Mouse (Mus musculus) stomach, embryonic 15.5 days (tissue): Measurements from ENCODE around the gene Atf3. TPM values are rescaled to one million over a fixed set of nuclear protein-coding genes. Genes with fewer than 3 reads are reported as not detected.
A peak's percentile ranks its signal among the peaks of the same experiment; 100 is the strongest.

Experiments used
- ATAC-seq: fragments of 200-750 bp; cut with Nextera tagmentation; 2 replicates; pipeline ENCODE4 v1.8.0; 2017; ENCODE audit warnings: low read depth, moderate number of reproducible peaks, moderate TSS enrichment; ENCODE audit not compliant: insufficient read depth, low FRiP score
- H3K27ac ChIP-seq: fragments of 300-500 bp; sonication (generic); 2 replicates; pipeline ENCODE4 v1.5.1; 2015; ENCODE audit warnings: mild to moderate bottlenecking, inconsistent platforms
- H3K27me3 ChIP-seq: fragments of 300-500 bp; sonication (generic); replicated peaks from 2 replicates; pipeline ENCODE4 v1.6.1; 2015; ENCODE audit warnings: inconsistent platforms
- H3K36me3 ChIP-seq: fragments of 300-500 bp; sonication (generic); 2 replicates; pipeline ENCODE4 v1.6.1; 2015; ENCODE audit warnings: inconsistent platforms
- H3K4me1 ChIP-seq: fragments of 300-500 bp; sonication (generic); 2 replicates; pipeline ENCODE4 v1.6.1; 2015; ENCODE audit warnings: inconsistent platforms
- H3K4me2 ChIP-seq: fragments of 300-500 bp; sonication (generic); 2 replicates; pipeline ENCODE4 v1.6.1; 2015; ENCODE audit warnings: mild to moderate bottlenecking, inconsistent platforms
- H3K4me3 ChIP-seq: fragments of 300-500 bp; sonication (generic); replicated peaks from 2 replicates; pipeline ENCODE4 v1.5.1; 2015; ENCODE audit warnings: inconsistent platforms
- H3K9ac ChIP-seq: fragments of 300-500 bp; sonication (generic); 2 replicates; pipeline ENCODE4 v1.6.1; 2015; ENCODE audit warnings: inconsistent platforms
- H3K9me3 ChIP-seq: fragments of 300-500 bp; sonication (generic); 2 replicates; pipeline ENCODE4 v1.6.1; 2016; ENCODE audit warnings: inconsistent platforms
- WGBS: fragments of 180-500 bp; shearing (Covaris S2); methylation state at CpG from one replicate; pipeline ENCODE4 v1.1.7; 2015; 5-methylcytosine and 5-hydroxymethylcytosine counted together
- polyA plus RNA-seq: library from polyadenylated mRNA; unstranded; fragments of >200 nt; fragmentation: Nextera tagmentation; extraction: Ambion mirVana; gene quantifications from 2 replicates; pipeline ENCODE4 v1.2.1, GENCODE M21; 2015

Gene Atf3
- polyA plus RNA-seq, 1 experiment from 2014 or later: 4.4 TPM

GRCm38 (mm10) chr1:191204876-191205275 lies 13.0 kb downstream of the Atf3 start:
- Histone ChIP-seq H3K4me3 (no peak overlapping the region), H3K9ac (no peak overlapping the region), H3K4me1 (no peaks in the 10 kb centered on the region), H3K27ac (no peak overlapping the region), H3K4me2 (no peak overlapping the region), H3K27me3 (no peaks in the 10 kb centered on the region), H3K36me3 (no peaks in the 10 kb centered on the region), H3K9me3 (no peaks in the 10 kb centered on the region)
- 53% methylated on average over 5 of the region's 5 CpGs for WGBS
- ATAC-seq: no peak

- H3K4me2 ChIP-seq: no peak overlapping the region
- WGBS: 73% methylated on average over 2 of the region's 2 CpGs
- no peaks in the 10 kb centered on the region for H3K4me1 ChIP-seq
- no peak for ATAC-seq
- H3K36me3 ChIP-seq: no peaks in the 10 kb centered on the region
- no peaks in the 10 kb centered on the region for H3K27me3 ChIP-seq
- no peak overlapping the region for H3K27ac ChIP-seq
- no peaks in the 10 kb centered on the region for H3K9me3 ChIP-seq
- no peak overlapping the region for H3K4me3 ChIP-seq
- no peak overlapping the region for H3K9ac ChIP-seq
Measured at GRCm38 (mm10) chr1:191203496-191203895, 14.3 kb downstream of the Atf3 start.

- no peaks in the 10 kb centered on the region for H3K4me1 ChIP-seq
- ATAC-seq: no peak
- H3K4me2 ChIP-seq: no peak overlapping the region
- H3K36me3 ChIP-seq: no peaks in the 10 kb centered on the region
- H3K27ac ChIP-seq: no peak overlapping the region
- no peak overlapping the region for H3K9ac ChIP-seq
- H3K9me3 ChIP-seq: no peaks in the 10 kb centered on the region
- 83% methylated on average over 11 of the region's 11 CpGs for WGBS
- H3K27me3 ChIP-seq: no peaks in the 10 kb centered on the region
- no peak overlapping the region for H3K4me3 ChIP-seq
Measured at GRCm38 (mm10) chr1:191202208-191202952, 15.5 kb downstream of the Atf3 start.

GRCm38 (mm10) chr1:191200816-191201602 lies 16.8 kb downstream of the Atf3 start:
- H3K9me3 ChIP-seq: no peaks in the 10 kb centered on the region
- H3K4me3 ChIP-seq: no peak overlapping the region
- ATAC-seq: no peak
- H3K9ac ChIP-seq: no peak overlapping the region
- WGBS: 83% methylated on average over 9 of the region's 9 CpGs
- no peak overlapping the region for H3K4me2 ChIP-seq
- H3K27me3 ChIP-seq: no peaks in the 10 kb centered on the region
- no peaks in the 10 kb centered on the region for H3K36me3 ChIP-seq
- no peak overlapping the region for H3K27ac ChIP-seq
- H3K4me1 ChIP-seq: no peaks in the 10 kb centered on the region

- no peaks in the 10 kb centered on the region for H3K27me3 ChIP-seq
- ATAC-seq: no peak
- H3K9me3 ChIP-seq: no peaks in the 10 kb centered on the region
- H3K9ac ChIP-seq: no peak overlapping the region
- H3K4me2 ChIP-seq: no peak overlapping the region
- H3K4me3 ChIP-seq: no peak overlapping the region
- H3K36me3 ChIP-seq: no peaks in the 10 kb centered on the region
- 61% methylated on average over 7 of the region's 7 CpGs for WGBS
- no peaks in the 10 kb centered on the region for H3K4me1 ChIP-seq
- H3K27ac ChIP-seq: no peak overlapping the region
Measured at GRCm38 (mm10) chr1:191197916-191198315, 19.9 kb downstream of the Atf3 start.

- Histone ChIP-seq H3K4me2 (no peak overlapping the region), H3K9ac (no peak overlapping the region), H3K4me1 (no peaks in the 10 kb centered on the region), H3K4me3 (no peak overlapping the region), H3K27ac (no peak overlapping the region), H3K36me3 (no peaks in the 10 kb centered on the region), H3K27me3 (peaks cover 13% of the 10 kb centered on the region; the same call in 1 of the 2 replicates), H3K9me3 (no peaks in the 10 kb centered on the region)
- 86% methylated on average over 6 of the region's 6 CpGs for WGBS
- ATAC-seq: no peak
Measured at GRCm38 (mm10) chr1:191196016-191196415, 21.8 kb downstream of the Atf3 start.

- Histone ChIP-seq H3K9me3 (no peaks in the 10 kb centered on the region), H3K4me1 (no peaks in the 10 kb centered on the region), H3K4me3 (no peak overlapping the region), H3K27ac (no peak overlapping the region; the same call in 1 of the 2 replicates), H3K9ac (no peak overlapping the region), H3K27me3 (peaks cover 19% of the 10 kb centered on the region), H3K4me2 (no peak overlapping the region), H3K36me3 (no peaks in the 10 kb centered on the region)
- 37% methylated on average over 14 of the region's 14 CpGs for WGBS
- no peak for ATAC-seq
Measured at GRCm38 (mm10) chr1:191193657-191194424, 24.0 kb downstream of the Atf3 start.

GRCm38 (mm10) chr1:191192751-191193150 lies 25.1 kb downstream of the Atf3 start:
- H3K9ac ChIP-seq: no peak overlapping the region
- 85% methylated on average over 6 of the region's 6 CpGs for WGBS
- H3K4me1 ChIP-seq: no peaks in the 10 kb centered on the region
- H3K9me3 ChIP-seq: no peaks in the 10 kb centered on the region
- no peak for ATAC-seq
- H3K4me2 ChIP-seq: no peak overlapping the region
- no peaks in the 10 kb centered on the region for H3K36me3 ChIP-seq
- H3K4me3 ChIP-seq: no peak overlapping the region
- no peak overlapping the region for H3K27ac ChIP-seq
- H3K27me3 ChIP-seq: peaks cover 26% of the 10 kb centered on the region

GRCm38 (mm10) chr1:191192213-191192612 lies 25.6 kb downstream of the Atf3 start:
- H3K4me2 ChIP-seq: no peak overlapping the region
- no peak for ATAC-seq
- 38% methylated on average over 6 of the region's 6 CpGs for WGBS

GRCm38 (mm10) chr1:191189671-191190372 lies 28.0 kb downstream of the Atf3 start:
- H3K36me3 ChIP-seq: no peaks in the 10 kb centered on the region
- 44% methylated on average over 6 of the region's 6 CpGs for WGBS

More at GRCm38 (mm10) chr1:191192213-191192612, 25.6 kb downstream of the Atf3 start:
- peaks cover 30% of the 10 kb centered on the region for H3K27me3 ChIP-seq
- no peak overlapping the region for H3K9ac ChIP-seq
- no peak overlapping the region for H3K4me3 ChIP-seq
- H3K27ac ChIP-seq: no peak overlapping the region
- H3K4me1 ChIP-seq: no peaks in the 10 kb centered on the region
- no peaks in the 10 kb centered on the region for H3K9me3 ChIP-seq
- no peaks in the 10 kb centered on the region for H3K36me3 ChIP-seq

GRCm38 (mm10) chr1:191186386-191186770 lies 31.5 kb downstream of the Atf3 start:
- H3K9me3 ChIP-seq: no peaks in the 10 kb centered on the region
- WGBS: 5% methylated on average over 7 of the region's 7 CpGs
- H3K27me3 ChIP-seq: peaks cover 46% of the 10 kb centered on the region
- H3K4me1 ChIP-seq: peaks cover 39% of the 10 kb centered on the region
- H3K9ac ChIP-seq: no peak overlapping the region
- peak overlapping the region; percentile 97 for H3K4me2 ChIP-seq
- no peak for ATAC-seq
- no peak overlapping the region for H3K4me3 ChIP-seq
- H3K27ac ChIP-seq: peak overlapping the region; percentile 23; the same call in 1 of the 2 replicates
- no peaks in the 10 kb centered on the region for H3K36me3 ChIP-seq

More at GRCm38 (mm10) chr1:191189671-191190372, 28.0 kb downstream of the Atf3 start:
- no peak overlapping the region for H3K27ac ChIP-seq
- peaks cover 43% of the 10 kb centered on the region for H3K27me3 ChIP-seq
- H3K4me3 ChIP-seq: no peak overlapping the region
- ATAC-seq: no peak
- no peak overlapping the region for H3K4me2 ChIP-seq
- peaks cover 21% of the 10 kb centered on the region; the same call in 1 of the 2 replicates for H3K4me1 ChIP-seq
- H3K9ac ChIP-seq: no peak overlapping the region
- H3K9me3 ChIP-seq: no peaks in the 10 kb centered on the region
